Mouse (Mus musculus): Measurements from ENCODE around the gene Tspan17. TPM values are rescaled to one million over a fixed set of nuclear protein-coding genes. Genes with fewer than 3 reads are reported as not detected.

Tspan17 gene
- total RNA-seq, 2 experiments from 2014 or later: 14.2 to 18.0 TPM

Other genes starting within 250 kb of the Tspan17 start
- 100 to 1,000 TPM; 145 to 160 TPM for gene 4833439L19Rik, start 223.9 kb upstream of the Tspan17 start, total RNA-seq (2021)
- gene Arl10, start 214.4 kb upstream of the Tspan17 start, total RNA-seq (2021): 1 to 10 TPM; 2.3 to 3.2 TPM
- 10 to 100 TPM; 16.5 to 17.4 TPM for gene Nop16, start 199.3 kb upstream of the Tspan17 start, total RNA-seq (2021)
- gene Higd2a, start 199.2 kb upstream of the Tspan17 start, total RNA-seq (2021): 100 to 1,000 TPM; 144 to 150 TPM
- 100 to 1,000 TPM; 117 to 135 TPM for gene Cltb, start 178.0 kb upstream of the Tspan17 start, total RNA-seq (2021)
- gene Faf2, start 167.6 kb upstream of the Tspan17 start, total RNA-seq (2021): 10 to 100 TPM; 14.1 to 15.4 TPM
- 10 to 100 TPM; 24.8 to 30.6 TPM for gene Rnf44, start 95.5 kb upstream of the Tspan17 start, total RNA-seq (2021)
- not detected for gene Cdhr2, start 87.9 kb upstream of the Tspan17 start, total RNA-seq (2021)
- gene Gprin1, start 39.5 kb upstream of the Tspan17 start, total RNA-seq (2021): not detected
- not detected for gene Sncb, start 22.8 kb upstream of the Tspan17 start, total RNA-seq (2021)
- gene Eif4e1b, start 5.4 kb upstream of the Tspan17 start, total RNA-seq (2021): not detected
- 1 to 10 TPM; 8.7 to 9.0 TPM for gene Unc5a, start 160.0 kb downstream of the Tspan17 start, total RNA-seq (2021)
- gene Hk3, start 232.0 kb downstream of the Tspan17 start, total RNA-seq (2021): under 1 TPM; 0.40 to 0.74 TPM

Measured in gastrocnemius, postnatal 25 days (tissue).